Mouse (Mus musculus): ENCODE results near the gene Cdadc1.

Cdadc1 gene
- long read RNA-seq, experiment 1, transcript Cdadc1-202 (10 exons, 2,202 nt): major isoform, 48 of 84 reads
- long read RNA-seq, experiment 1, transcript Cdadc1-204 (10 exons, 1,892 nt): minor isoform, 6 of 84 reads
- long read RNA-seq, experiment 1, transcript Cdadc1-207 (5 exons, 2,579 nt): minor isoform, 15 of 84 reads
- long read RNA-seq, experiment 1, partial matches to known transcripts: 8 of 84 reads
- long read RNA-seq, experiment 1, other reads (novel, unspliced or antisense): 7 of 84 reads
- long read RNA-seq, experiment 2, transcript Cdadc1-202 (10 exons, 2,202 nt): major isoform, 35 of 72 reads
- long read RNA-seq, experiment 2, transcript Cdadc1-207 (5 exons, 2,579 nt): minor isoform, 15 of 72 reads
- long read RNA-seq, experiment 2, partial matches to known transcripts: 7 of 72 reads
- long read RNA-seq, experiment 2, other reads (novel, unspliced or antisense): 9 of 72 reads

- intact Hi-C loops (cut with DNase I): no loop called here
Observed at GRCm38 (mm10) chr14:59597398-59598259, at the start of gene Cdadc1. Gene Cdadc1 (minus strand): TSS chr14:59597959.

GRCm38 (mm10) chr14:59646826-59647697 lies 49.3 kb upstream of the Cdadc1 start:
- intact Hi-C loops (cut with DNase I): no loop called here

GRCm38 (mm10) chr14:59644896-59645295 lies 47.1 kb upstream of the Cdadc1 start:
- intact Hi-C loops (cut with DNase I): no loop called here

- intact Hi-C loops (cut with DNase I): no loop called here
Observed at GRCm38 (mm10) chr14:59644166-59644565, 46.4 kb upstream of the Cdadc1 start.

GRCm38 (mm10) chr14:59643582-59643981 lies 45.8 kb upstream of the Cdadc1 start:
- intact Hi-C loops (cut with DNase I): no loop called here

GRCm38 (mm10) chr14:59641856-59642255 lies 44.1 kb upstream of the Cdadc1 start:
- intact Hi-C loops (cut with DNase I): no loop called here

- intact Hi-C loops (cut with DNase I): no loop called here
Observed at GRCm38 (mm10) chr14:59638906-59639703, 41.3 kb upstream of the Cdadc1 start.

- intact Hi-C loops (cut with DNase I): no loop called here
Observed at GRCm38 (mm10) chr14:59633988-59634387, 36.2 kb upstream of the Cdadc1 start.

GRCm38 (mm10) chr14:59633295-59633898 lies 35.6 kb upstream of the Cdadc1 start:
- intact Hi-C loops (cut with DNase I): no loop called here

- intact Hi-C loops (cut with DNase I): no loop called here
Observed at GRCm38 (mm10) chr14:59632067-59632466, 34.3 kb upstream of the Cdadc1 start.

GRCm38 (mm10) chr14:59630096-59630495 lies 32.3 kb upstream of the Cdadc1 start:
- intact Hi-C loops (cut with DNase I): no loop called here

- intact Hi-C loops (cut with DNase I): no loop called here
Observed at GRCm38 (mm10) chr14:59629308-59629707, 31.5 kb upstream of the Cdadc1 start.

GRCm38 (mm10) chr14:59627823-59628222 lies 30.1 kb upstream of the Cdadc1 start:
- intact Hi-C loops (cut with DNase I): no loop called here

GRCm38 (mm10) chr14:59627142-59627680 lies 29.5 kb upstream of the Cdadc1 start:
- intact Hi-C loops (cut with DNase I): no loop called here

GRCm38 (mm10) chr14:59626711-59627110 lies 29.0 kb upstream of the Cdadc1 start:
- intact Hi-C loops (cut with DNase I): no loop called here

GRCm38 (mm10) chr14:59625806-59626364 lies 28.1 kb upstream of the Cdadc1 start:
- intact Hi-C loops (cut with DNase I): no loop called here

- intact Hi-C loops (cut with DNase I): no loop called here
Observed at GRCm38 (mm10) chr14:59625158-59625805, 27.5 kb upstream of the Cdadc1 start, which contains the start of gene Shisa2. Gene Shisa2 (plus strand): TSS chr14:59625308.

- intact Hi-C loops (cut with DNase I): no loop called here
Observed at GRCm38 (mm10) chr14:59624326-59624885, 26.6 kb upstream of the Cdadc1 start.
